Mouse (Mus musculus): ENCODE measurements around the gene Dpysl5. TPM values are rescaled to one million over a fixed set of nuclear protein-coding genes. Genes with fewer than 3 reads are reported as not detected.

Gene Dpysl5
- polyA plus RNA-seq, 1 experiment from 2014 or later = 0.20 TPM

- peaks cover 97% of the 10 kb centered on the region for H3K27me3 ChIP-seq (replicated peaks)
These were observed 632 bp downstream of the Dpysl5 start for GRCm38 (mm10) chr5:30712002-30712390.

GRCm38 (mm10) chr5:30712441-30713298 is 1.3 kb downstream of the Dpysl5 start:
- Histone ChIP-seq H3K9me3 (replicated peaks) (no peaks in the 10 kb centered on the region), H3K9ac (no peak overlapping the region), H3K36me3 (no peaks in the 10 kb centered on the region), H3K27ac (no peak overlapping the region), H3K4me3 (peak overlapping the region; percentile 51), H3K4me2 (peak overlapping the region; percentile 75), H3K27me3 (replicated peaks) (peaks cover 90% of the 10 kb centered on the region), H3K4me1 (peaks cover 30% of the 10 kb centered on the region)
- ATAC-seq = no peak
- WGBS (ENCODE audit: insufficient replicate concordance) = 2% methylated on average over 43 of the region's 43 CpGs

More at GRCm38 (mm10) chr5:30712002-30712390, 632 bp downstream of the Dpysl5 start:
- peak overlapping the region; percentile 75 for H3K4me2 ChIP-seq
- no peak for ATAC-seq
- H3K4me3 ChIP-seq = peak overlapping the region; percentile 51
- H3K27ac ChIP-seq = no peak overlapping the region
- WGBS (ENCODE audit: insufficient replicate concordance) = 3% methylated on average over 14 of the region's 14 CpGs
- no peaks in the 10 kb centered on the region for H3K9me3 ChIP-seq (replicated peaks)
- H3K9ac ChIP-seq = no peak overlapping the region
- H3K4me1 ChIP-seq = peaks cover 30% of the 10 kb centered on the region
- H3K36me3 ChIP-seq = no peaks in the 10 kb centered on the region

DNA sequence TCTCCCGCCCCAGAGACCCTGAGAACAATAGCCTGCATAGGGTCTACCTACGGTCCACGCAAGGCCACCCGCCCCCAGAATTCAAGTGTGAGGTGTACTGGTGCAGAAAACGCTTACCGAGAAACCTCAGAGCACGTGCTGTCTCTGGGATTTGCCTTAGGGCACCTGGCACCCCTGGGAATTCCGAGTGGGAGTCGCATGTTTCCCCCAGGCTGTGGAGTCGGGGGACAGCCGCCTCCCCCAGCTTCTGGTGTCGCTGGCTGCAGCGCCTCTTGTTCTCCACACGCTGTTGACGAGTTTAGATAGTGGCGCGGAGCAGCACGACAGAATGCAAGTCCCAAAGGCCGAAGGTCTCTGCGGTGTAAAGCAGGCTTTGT is 1.9 kb downstream of the Dpysl5 start:
- H3K9me3 ChIP-seq (replicated peaks) = no peaks in the 10 kb centered on the region
- no peaks in the 10 kb centered on the region for H3K36me3 ChIP-seq
- H3K9ac ChIP-seq = no peak overlapping the region
- ATAC-seq = no peak
- peaks cover 84% of the 10 kb centered on the region for H3K27me3 ChIP-seq (replicated peaks)
- H3K27ac ChIP-seq = no peak overlapping the region
- peak overlapping the region; percentile 51 for H3K4me3 ChIP-seq
- H3K4me1 ChIP-seq = peaks cover 30% of the 10 kb centered on the region
- H3K4me2 ChIP-seq = peak overlapping the region; percentile 75
- 2% methylated on average over 20 of the region's 20 CpGs for WGBS (ENCODE audit: insufficient replicate concordance)

DNA sequence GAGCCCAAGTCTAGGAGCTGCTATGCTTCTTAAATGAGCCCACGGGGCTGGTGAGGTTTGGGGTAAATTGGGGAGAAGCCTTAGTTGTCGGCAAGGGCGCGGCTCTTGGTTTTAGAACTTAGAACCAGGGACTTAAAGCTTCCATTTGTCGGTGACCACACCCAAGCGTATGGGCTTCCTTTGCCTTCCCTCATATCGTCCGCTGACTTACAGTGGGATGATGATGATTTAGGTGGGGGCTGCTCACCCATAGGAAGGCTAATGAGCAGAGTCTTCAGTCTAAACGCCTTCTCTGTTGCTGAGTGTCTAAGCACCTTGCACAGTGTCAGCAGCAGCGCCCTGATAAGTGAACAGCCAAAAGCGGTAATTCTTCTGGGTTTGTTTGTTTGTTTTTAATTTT is 2.3 kb downstream of the Dpysl5 start:
- H3K4me1 ChIP-seq = peaks cover 30% of the 10 kb centered on the region
- no peaks in the 10 kb centered on the region for H3K36me3 ChIP-seq
- peaks cover 80% of the 10 kb centered on the region for H3K27me3 ChIP-seq (replicated peaks)
- H3K4me2 ChIP-seq = peak overlapping the region; percentile 75
- no peak overlapping the region for H3K9ac ChIP-seq
- H3K9me3 ChIP-seq (replicated peaks) = no peaks in the 10 kb centered on the region
- peak overlapping the region; percentile 51 for H3K4me3 ChIP-seq
- 18% methylated on average over 11 of the region's 11 CpGs for WGBS (ENCODE audit: insufficient replicate concordance)
- no peak for ATAC-seq
- no peak overlapping the region for H3K27ac ChIP-seq

DNA sequence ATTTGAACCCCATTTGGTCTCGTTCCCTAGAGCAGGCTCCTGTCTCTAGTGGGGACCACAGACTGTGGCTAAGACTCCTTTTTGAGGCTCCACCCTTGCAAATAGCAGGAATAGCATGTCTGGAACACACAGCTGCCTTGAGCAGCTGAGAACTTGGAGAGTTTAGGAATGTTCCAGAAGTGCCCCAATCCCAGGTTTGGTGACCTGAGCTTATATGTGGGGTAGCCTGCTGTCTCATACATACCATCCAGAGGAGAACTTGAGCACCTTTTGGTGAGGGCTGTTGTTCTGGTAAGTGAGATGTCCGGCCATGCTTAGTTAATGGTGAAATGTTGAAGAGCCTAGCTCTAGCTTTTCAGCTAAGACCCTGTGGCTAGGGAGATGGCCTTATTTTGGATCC is 4.9 kb downstream of the Dpysl5 start:
- no peaks in the 10 kb centered on the region for H3K9me3 ChIP-seq (replicated peaks)
- H3K4me1 ChIP-seq = peaks cover 22% of the 10 kb centered on the region
- H3K27me3 ChIP-seq (replicated peaks) = peaks cover 54% of the 10 kb centered on the region
- WGBS (ENCODE audit: insufficient replicate concordance) = 60% methylated on average over 2 of the region's 2 CpGs
- no peak overlapping the region for H3K4me3 ChIP-seq
- no peaks in the 10 kb centered on the region for H3K36me3 ChIP-seq
- H3K27ac ChIP-seq = no peak overlapping the region
- no peak for ATAC-seq
- no peak overlapping the region for H3K4me2 ChIP-seq
- H3K9ac ChIP-seq = no peak overlapping the region

DNA sequence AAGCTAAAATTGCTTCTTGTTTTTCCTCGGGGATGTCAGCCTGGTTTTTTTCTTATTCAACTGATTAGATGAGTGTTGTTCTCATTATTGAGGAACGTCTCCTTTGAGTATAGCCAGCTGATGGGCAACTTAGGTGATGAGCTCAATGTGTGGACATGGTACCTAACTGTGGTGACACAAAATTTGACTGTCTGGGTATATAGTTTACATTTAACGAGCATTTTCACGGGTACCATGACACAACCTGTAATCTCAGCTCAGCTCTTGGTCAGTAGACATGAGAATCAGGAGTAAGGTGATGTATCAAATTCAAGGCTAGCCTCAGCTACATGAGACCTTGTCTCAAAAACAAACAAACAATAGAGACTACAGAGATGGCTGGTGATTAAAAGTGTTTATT is 6.1 kb downstream of the Dpysl5 start:
- 68% methylated on average over 4 of the region's 4 CpGs for WGBS (ENCODE audit: insufficient replicate concordance)
- no peaks in the 10 kb centered on the region for H3K9me3 ChIP-seq (replicated peaks)
- ATAC-seq = no peak
- H3K9ac ChIP-seq = no peak overlapping the region
- H3K4me2 ChIP-seq = no peak overlapping the region
- H3K27me3 ChIP-seq (replicated peaks) = peaks cover 42% of the 10 kb centered on the region
- H3K4me3 ChIP-seq = no peak overlapping the region
- peaks cover 10% of the 10 kb centered on the region for H3K4me1 ChIP-seq
- H3K36me3 ChIP-seq = no peaks in the 10 kb centered on the region
- H3K27ac ChIP-seq = no peak overlapping the region

DNA sequence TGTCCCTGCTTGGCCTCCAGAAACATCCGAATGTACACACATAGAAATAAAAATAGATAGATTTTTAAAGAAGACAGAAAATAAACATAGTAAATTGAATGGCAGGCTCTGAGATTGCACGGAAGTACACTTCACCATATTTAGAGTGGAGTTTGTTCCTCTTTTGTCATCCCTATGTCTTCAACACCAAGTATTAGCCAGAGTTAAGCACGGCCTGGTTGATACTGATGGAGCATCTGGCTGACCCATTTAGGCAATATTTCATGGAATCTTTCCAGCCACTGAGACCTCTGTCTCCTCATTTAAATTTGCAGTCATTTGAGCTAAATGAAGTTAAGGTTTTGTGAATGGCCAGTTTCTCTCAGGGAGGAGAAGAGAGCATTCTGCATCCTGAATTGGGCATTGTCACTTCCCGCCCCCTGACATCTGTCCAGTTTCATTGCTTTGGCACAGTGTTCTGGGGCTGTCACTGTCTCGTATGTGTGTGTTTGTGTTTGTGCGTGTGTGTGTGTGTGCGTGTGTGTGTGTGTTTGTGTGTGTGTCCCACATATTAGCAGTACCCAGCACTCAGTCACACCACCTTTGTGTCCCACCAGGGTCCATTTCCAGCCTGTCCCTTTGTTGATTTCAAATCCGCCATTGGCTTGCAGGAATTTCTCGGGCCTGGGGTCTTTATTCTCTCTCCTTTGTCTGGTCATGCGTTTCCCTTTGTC is 6.8 kb downstream of the Dpysl5 start:
- ATAC-seq = no peak
- WGBS (ENCODE audit: insufficient replicate concordance) = 59% methylated on average over 10 of the region's 10 CpGs

DNA sequence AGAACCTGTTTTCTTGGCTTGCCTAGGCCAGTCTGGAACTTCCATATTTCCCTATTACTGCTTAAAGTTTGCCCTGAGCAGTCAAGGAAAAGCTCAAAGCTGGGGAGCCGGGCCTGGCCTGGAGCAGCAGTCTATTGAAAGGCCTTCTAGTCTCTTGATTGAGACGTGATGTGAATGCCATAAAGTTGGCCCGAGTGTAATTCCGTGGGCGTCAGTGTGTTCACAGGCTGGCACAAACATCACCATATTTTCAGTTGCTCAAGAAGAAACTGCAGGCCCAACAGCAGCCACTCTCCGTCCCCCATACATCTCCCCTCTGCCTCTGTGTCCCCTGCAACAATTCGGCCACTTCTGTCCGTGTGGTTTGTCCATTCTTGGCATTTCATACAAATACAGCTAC is 10.6 kb downstream of the Dpysl5 start:
- no peak overlapping the region for H3K4me2 ChIP-seq
- no peak for ATAC-seq
- H3K4me3 ChIP-seq = no peak overlapping the region
- no peak overlapping the region for H3K9ac ChIP-seq
- H3K4me1 ChIP-seq = no peaks in the 10 kb centered on the region
- 62% methylated on average over 8 of the region's 8 CpGs for WGBS (ENCODE audit: insufficient replicate concordance)
- H3K36me3 ChIP-seq = no peaks in the 10 kb centered on the region
- no peak overlapping the region for H3K27ac ChIP-seq
- H3K9me3 ChIP-seq (replicated peaks) = no peaks in the 10 kb centered on the region
- H3K27me3 ChIP-seq (replicated peaks) = no peaks in the 10 kb centered on the region

More for the DNA sequence above, 6.8 kb downstream of the Dpysl5 start:
- H3K9ac ChIP-seq = no peak overlapping the region
- peaks cover 35% of the 10 kb centered on the region for H3K27me3 ChIP-seq (replicated peaks)
- no peak overlapping the region for H3K4me3 ChIP-seq
- no peaks in the 10 kb centered on the region for H3K36me3 ChIP-seq
- no peaks in the 10 kb centered on the region for H3K9me3 ChIP-seq (replicated peaks)
- H3K4me1 ChIP-seq = peaks cover 4% of the 10 kb centered on the region
- no peak overlapping the region for H3K4me2 ChIP-seq
- H3K27ac ChIP-seq = no peak overlapping the region

- WGBS (ENCODE audit: insufficient replicate concordance) = 77% methylated on average over 5 of the region's 5 CpGs
- no peak overlapping the region for H3K9ac ChIP-seq
- H3K9me3 ChIP-seq (replicated peaks) = no peaks in the 10 kb centered on the region
- no peaks in the 10 kb centered on the region for H3K36me3 ChIP-seq
- no peak overlapping the region for H3K4me3 ChIP-seq
- no peaks in the 10 kb centered on the region for H3K4me1 ChIP-seq
- H3K4me2 ChIP-seq = no peak overlapping the region
- H3K27me3 ChIP-seq (replicated peaks) = no peaks in the 10 kb centered on the region; the same call in 1 of the 2 replicates
- ATAC-seq = no peak
- H3K27ac ChIP-seq = no peak overlapping the region
These were observed 14.9 kb downstream of the Dpysl5 start for GRCm38 (mm10) chr5:30726151-30726693.

- WGBS (ENCODE audit: insufficient replicate concordance) = 71% methylated on average over 7 of the region's 7 CpGs
- Histone ChIP-seq H3K27ac (no peak overlapping the region), H3K36me3 (no peaks in the 10 kb centered on the region)
These were observed 21.1 kb downstream of the Dpysl5 start for GRCm38 (mm10) chr5:30732511-30732910.

GRCm38 (mm10) chr5:30734666-30735065 is 23.3 kb downstream of the Dpysl5 start:
- H3K4me1 ChIP-seq = no peaks in the 10 kb centered on the region; the same call in 1 of the 2 replicates
- H3K4me2 ChIP-seq = no peak overlapping the region
- H3K27me3 ChIP-seq (replicated peaks) = peaks cover 31% of the 10 kb centered on the region
- H3K36me3 ChIP-seq = no peaks in the 10 kb centered on the region
- no peak overlapping the region for H3K27ac ChIP-seq
- H3K4me3 ChIP-seq = no peak overlapping the region
- WGBS (ENCODE audit: insufficient replicate concordance) = 32% methylated on average over 4 of the region's 4 CpGs
- ATAC-seq = no peak
- no peaks in the 10 kb centered on the region for H3K9me3 ChIP-seq (replicated peaks)
- no peak overlapping the region for H3K9ac ChIP-seq

More at GRCm38 (mm10) chr5:30732511-30732910, 21.1 kb downstream of the Dpysl5 start:
- H3K4me2 ChIP-seq = no peak overlapping the region
- no peak overlapping the region for H3K9ac ChIP-seq
- peaks cover 17% of the 10 kb centered on the region for H3K27me3 ChIP-seq (replicated peaks)
- H3K9me3 ChIP-seq (replicated peaks) = no peaks in the 10 kb centered on the region
- no peak for ATAC-seq
- H3K4me1 ChIP-seq = no peaks in the 10 kb centered on the region
- no peak overlapping the region for H3K4me3 ChIP-seq

Measured in liver, embryonic 12.5 days (tissue).